Mouse (Mus musculus) midbrain, embryonic 16.5 days (tissue): Measurements from ENCODE around the gene Rbp3. TPM values are rescaled to one million over a fixed set of nuclear protein-coding genes. Genes with fewer than 3 reads are reported as not detected.

Experiments
- ATAC-seq: fragments of 200-750 bp; cut with Nextera tagmentation; 2 replicates; pipeline ENCODE4 v1.8.0; 2017; ENCODE audit warnings: moderate TSS enrichment
- H3K27ac ChIP-seq: fragments of 300-500 bp; sonication (generic); 2 replicates; pipeline ENCODE4 v1.5.1; 2014; ENCODE audit warnings: mild to moderate bottlenecking, low read length, mixed read lengths
- H3K27me3 ChIP-seq: fragments of 300-500 bp; sonication (generic); 2 replicates; pipeline ENCODE4 v1.6.1; 2014; ENCODE audit warnings: low read depth, low read length, mixed read lengths; ENCODE audit not compliant: control insufficient read depth, insufficient read depth
- H3K36me3 ChIP-seq: fragments of 300-500 bp; sonication (generic); 2 replicates; pipeline ENCODE4 v1.6.1; 2014; ENCODE audit warnings: mild to moderate bottlenecking, low read length, moderate library complexity, mixed read lengths; ENCODE audit not compliant: control insufficient read depth, insufficient read depth
- H3K4me1 ChIP-seq: fragments of 300-500 bp; sonication (generic); 2 replicates; pipeline ENCODE4 v1.6.1; 2014; ENCODE audit warnings: mild to moderate bottlenecking, low read length, mixed read lengths; ENCODE audit not compliant: control insufficient read depth, insufficient read depth
- H3K4me2 ChIP-seq: fragments of 300-500 bp; sonication (generic); 2 replicates; pipeline ENCODE4 v1.6.1; 2014; ENCODE audit warnings: mild to moderate bottlenecking, low read length, mixed read lengths
- H3K4me3 ChIP-seq: fragments of 300-500 bp; sonication (generic); 2 replicates; pipeline ENCODE4 v1.5.1; 2014; ENCODE audit warnings: low read depth, mild to moderate bottlenecking, low read length, moderate library complexity, mixed read lengths
- H3K9ac ChIP-seq: fragments of 300-500 bp; sonication (generic); 2 replicates; pipeline ENCODE4 v1.6.1; 2014; ENCODE audit warnings: low read depth, low read length, mixed read lengths
- H3K9me3 ChIP-seq: fragments of 300-500 bp; sonication (generic); replicated peaks from 2 replicates; pipeline ENCODE4 v1.6.1; 2014; ENCODE audit warnings: mild to moderate bottlenecking, low read length, mixed read lengths; ENCODE audit not compliant: control insufficient read depth, poor library complexity, severe bottlenecking
- WGBS: fragments of 180-500 bp; shearing (Covaris S2); extraction: QIAGEN DNeasy Blood & Tissue Kit; methylation state at CpG from one replicate; pipeline ENCODE4 v1.1.7; 2014; 5-methylcytosine and 5-hydroxymethylcytosine counted together
- polyA plus RNA-seq: library from polyadenylated mRNA; unstranded; fragments of >200 nt; fragmentation: Nextera tagmentation; extraction: Ambion mirVana; gene quantifications from 2 replicates; pipeline ENCODE4 v1.2.1, GENCODE M21; 2015

Rbp3 gene
- polyA plus RNA-seq, 1 experiment from 2014 or later, result 0.14 TPM

GRCm38 (mm10) chr14:33993051-33993450 is 39.2 kb downstream of the Rbp3 start:
- H3K4me2 ChIP-seq, result no peak overlapping the region
- ATAC-seq, result no peak

GRCm38 (mm10) chr14:33993521-33994289 is 39.9 kb downstream of the Rbp3 start:
- WGBS, result 87% methylated on average over 6 of the region's 6 CpGs
- no peaks in the 10 kb centered on the region for H3K9me3 ChIP-seq
- no peaks in the 10 kb centered on the region for H3K4me1 ChIP-seq

More at GRCm38 (mm10) chr14:33993051-33993450, 39.2 kb downstream of the Rbp3 start:
- 93% methylated on average over 9 of the region's 9 CpGs for WGBS
- Histone ChIP-seq H3K4me3 (no peak overlapping the region), H3K4me1 (no peaks in the 10 kb centered on the region), H3K9ac (no peak overlapping the region), H3K27me3 (no peaks in the 10 kb centered on the region), H3K9me3 (no peaks in the 10 kb centered on the region), H3K27ac (no peak overlapping the region), H3K36me3 (no peaks in the 10 kb centered on the region)

GRCm38 (mm10) chr14:33997427-33997826 is 43.6 kb downstream of the Rbp3 start:
- no peaks in the 10 kb centered on the region for H3K36me3 ChIP-seq
- H3K4me2 ChIP-seq, result no peak overlapping the region
- no peaks in the 10 kb centered on the region for H3K4me1 ChIP-seq
- H3K9ac ChIP-seq, result no peak overlapping the region
- H3K27me3 ChIP-seq, result no peaks in the 10 kb centered on the region
- no peak overlapping the region for H3K27ac ChIP-seq
- 79% methylated on average over 6 of the region's 6 CpGs for WGBS
- no peaks in the 10 kb centered on the region for H3K9me3 ChIP-seq
- no peak overlapping the region for H3K4me3 ChIP-seq
- no peak for ATAC-seq

More at GRCm38 (mm10) chr14:33993521-33994289, 39.9 kb downstream of the Rbp3 start:
- Histone ChIP-seq H3K9ac (no peak overlapping the region), H3K27ac (no peak overlapping the region), H3K4me2 (no peak overlapping the region), H3K27me3 (no peaks in the 10 kb centered on the region), H3K4me3 (no peak overlapping the region), H3K36me3 (no peaks in the 10 kb centered on the region)
- no peak for ATAC-seq

GRCm38 (mm10) chr14:34000076-34000475 is 46.3 kb downstream of the Rbp3 start:
- H3K4me2 ChIP-seq, result no peak overlapping the region
- H3K27ac ChIP-seq, result no peak overlapping the region
- H3K27me3 ChIP-seq, result no peaks in the 10 kb centered on the region
- H3K4me1 ChIP-seq, result no peaks in the 10 kb centered on the region
- H3K36me3 ChIP-seq, result no peaks in the 10 kb centered on the region
- H3K4me3 ChIP-seq, result no peak overlapping the region
- no peak overlapping the region for H3K9ac ChIP-seq
- no peak for ATAC-seq
- H3K9me3 ChIP-seq, result no peaks in the 10 kb centered on the region

GRCm38 (mm10) chr14:34001445-34001844 is 47.6 kb downstream of the Rbp3 start:
- no peak for ATAC-seq
- no peak overlapping the region for H3K27ac ChIP-seq
- H3K4me3 ChIP-seq, result no peak overlapping the region
- no peaks in the 10 kb centered on the region for H3K4me1 ChIP-seq
- no peaks in the 10 kb centered on the region for H3K36me3 ChIP-seq
- no peaks in the 10 kb centered on the region for H3K27me3 ChIP-seq
- no peaks in the 10 kb centered on the region for H3K9me3 ChIP-seq
- H3K4me2 ChIP-seq, result no peak overlapping the region
- no peak overlapping the region for H3K9ac ChIP-seq

- no peak overlapping the region for H3K4me3 ChIP-seq
- no peaks in the 10 kb centered on the region for H3K27me3 ChIP-seq
- no peaks in the 10 kb centered on the region for H3K9me3 ChIP-seq
- no peak overlapping the region for H3K9ac ChIP-seq
- no peaks in the 10 kb centered on the region for H3K4me1 ChIP-seq
- H3K27ac ChIP-seq, result no peak overlapping the region
- no peak overlapping the region for H3K4me2 ChIP-seq
- 93% methylated on average over 5 of the region's 5 CpGs for WGBS
- no peaks in the 10 kb centered on the region for H3K36me3 ChIP-seq
- no peak for ATAC-seq
These were observed 48.6 kb downstream of the Rbp3 start for GRCm38 (mm10) chr14:34002358-34002757.

Other genes starting within 250 kb of the Rbp3 start
- gene Gdf10, start 30.4 kb upstream of the Rbp3 start, polyA plus RNA-seq, result 3.2 and 4.4 TPM in 2 replicates
- 0.06 TPM in 1 of 2 replicates, not detected in the other for gene Gdf2, start 13.0 kb upstream of the Rbp3 start, polyA plus RNA-seq
- gene Zfp488, start 24.8 kb downstream of the Rbp3 start, polyA plus RNA-seq, result 0.83 and 1.1 TPM in 2 replicates
- gene Gm30083, start 61.2 kb downstream of the Rbp3 start, polyA plus RNA-seq, result not detected in 2 replicates
- not detected in 2 replicates for gene Gm5460, start 62.8 kb downstream of the Rbp3 start, polyA plus RNA-seq
- not detected in 2 replicates for gene Antxrl, start 98.7 kb downstream of the Rbp3 start, polyA plus RNA-seq
- 0.24 TPM in 1 of 2 replicates, not detected in the other for gene Anxa8, start 132.0 kb downstream of the Rbp3 start, polyA plus RNA-seq
- gene A630023A22Rik, start 148.8 kb downstream of the Rbp3 start, polyA plus RNA-seq, result not detected in 2 replicates
- gene Npy4r, start 198.5 kb downstream of the Rbp3 start, polyA plus RNA-seq, result 0.19 and 0.23 TPM in 2 replicates
- 8.5 and 8.7 TPM in 2 replicates for gene Gprin2, start 247.7 kb downstream of the Rbp3 start, polyA plus RNA-seq